Mouse (Mus musculus): ENCODE measurements at regions not wholly inside any gene's neighbourhood (a gene's known extent, or its start where the extent isn't known, plus 50 kb on each side); places are given as distances from the start of the nearest gene placed in this dataset.

- no peak overlapping the region for H3K4me3 ChIP-seq (ENCODE audit: low read depth, low read length)
Observed at GRCm38 (mm10) chr8:78877423-78877822, 56.5 kb upstream of the Lsm6 start.

GRCm38 (mm10) chr8:78889708-78890107 is 68.8 kb upstream of the Lsm6 start:
- Histone ChIP-seq H3K27ac (ENCODE audit: low read depth) (no peak overlapping the region), H3K9me3 (replicated peaks; ENCODE audit: control insufficient read depth, low read length) (no peaks in the 10 kb centered on the region), H3K9ac (replicated peaks; ENCODE audit: low read depth, low read length) (no peak overlapping the region), H3K4me1 (ENCODE audit: control insufficient read depth, insufficient read depth) (no peaks in the 10 kb centered on the region), H3K36me3 (replicated peaks; ENCODE audit: control insufficient read depth, insufficient read depth, low read length) (no peaks in the 10 kb centered on the region), H3K4me3 (ENCODE audit: low read depth, low read length) (no peak overlapping the region), H3K4me2 (ENCODE audit: low read depth, low read length) (no peak overlapping the region), H3K27me3 (ENCODE audit: control insufficient read depth, insufficient read depth, low read length) (no peaks in the 10 kb centered on the region)
- 75% methylated on average over 6 of the region's 6 CpGs for WGBS
- ATAC-seq (ENCODE audit: insufficient read depth, low read depth) (no peak), DNase-seq (ENCODE audit: low spot score) (no peak)
- TF ChIP-seq EP300 (IDR thresholded peaks at IDR 0.05; ENCODE audit: low read depth) (no peak), CTCF (IDR thresholded peaks at IDR 0.05; ENCODE audit: low read depth) (no peak)

More at GRCm38 (mm10) chr8:78877423-78877822, 56.5 kb upstream of the Lsm6 start:
- no peaks in the 10 kb centered on the region for H3K4me1 ChIP-seq (ENCODE audit: control insufficient read depth, insufficient read depth)
- WGBS = 75% methylated on average over 3 of the region's 3 CpGs
- H3K36me3 ChIP-seq (replicated peaks; ENCODE audit: control insufficient read depth, insufficient read depth, low read length) = no peaks in the 10 kb centered on the region
- no peak for TF ChIP-seq CTCF (IDR thresholded peaks at IDR 0.05; ENCODE audit: low read depth)
- no peak for TF ChIP-seq EP300 (IDR thresholded peaks at IDR 0.05; ENCODE audit: low read depth)
- DNase-seq (ENCODE audit: low spot score) (no peak), ATAC-seq (ENCODE audit: insufficient read depth, low read depth) (no peak)
- no peak overlapping the region for H3K9ac ChIP-seq (replicated peaks; ENCODE audit: low read depth, low read length)
- H3K27me3 ChIP-seq (ENCODE audit: control insufficient read depth, insufficient read depth, low read length) = no peaks in the 10 kb centered on the region
- no peak overlapping the region for H3K27ac ChIP-seq (ENCODE audit: low read depth)
- no peaks in the 10 kb centered on the region for H3K9me3 ChIP-seq (replicated peaks; ENCODE audit: control insufficient read depth, low read length)
- no peak overlapping the region for H3K4me2 ChIP-seq (ENCODE audit: low read depth, low read length)

DNA sequence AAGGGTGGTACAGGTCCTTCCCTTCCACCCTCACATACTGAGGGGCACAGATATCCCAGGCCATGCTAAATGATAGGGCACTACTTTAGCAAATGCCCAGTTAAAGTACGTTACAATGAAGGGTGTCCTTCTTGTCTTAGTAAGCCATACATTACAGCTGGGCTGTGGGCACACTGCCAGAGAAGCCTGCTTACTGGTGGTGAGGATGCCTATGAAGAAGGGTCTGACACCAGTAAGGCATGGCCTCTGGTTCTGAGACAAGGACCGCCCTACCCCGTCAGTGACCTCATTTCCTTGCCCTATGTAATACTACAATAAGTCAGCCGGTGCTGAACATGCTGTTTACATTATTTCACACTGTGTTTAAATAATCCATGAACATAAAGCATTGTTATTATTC is 69.6 kb upstream of the Lsm6 start:
- ATAC-seq (ENCODE audit: insufficient read depth, low read depth) = no peak
- Histone ChIP-seq H3K9ac (replicated peaks; ENCODE audit: low read depth, low read length) (no peak overlapping the region), H3K4me2 (ENCODE audit: low read depth, low read length) (no peak overlapping the region), H3K4me3 (ENCODE audit: low read depth, low read length) (no peak overlapping the region), H3K27ac (ENCODE audit: low read depth) (no peak overlapping the region), H3K9me3 (replicated peaks; ENCODE audit: control insufficient read depth, low read length) (no peaks in the 10 kb centered on the region), H3K4me1 (ENCODE audit: control insufficient read depth, insufficient read depth) (no peaks in the 10 kb centered on the region), H3K36me3 (replicated peaks; ENCODE audit: control insufficient read depth, insufficient read depth, low read length) (no peaks in the 10 kb centered on the region), H3K27me3 (ENCODE audit: control insufficient read depth, insufficient read depth, low read length) (no peaks in the 10 kb centered on the region)
- no peak for DNase-seq (ENCODE audit: low spot score)
- 69% methylated on average over 4 of the region's 4 CpGs for WGBS
- TF ChIP-seq CTCF (IDR thresholded peaks at IDR 0.05; ENCODE audit: low read depth) = no peak
- TF ChIP-seq EP300 (IDR thresholded peaks at IDR 0.05; ENCODE audit: low read depth) = no peak

- H3K9ac ChIP-seq (replicated peaks; ENCODE audit: low read depth, low read length) = no peak overlapping the region
- H3K27ac ChIP-seq (ENCODE audit: low read depth) = no peak overlapping the region
- TF ChIP-seq CTCF (IDR thresholded peaks at IDR 0.05; ENCODE audit: low read depth) (peak; percentile 89), EP300 (IDR thresholded peaks at IDR 0.05; ENCODE audit: low read depth) (no peak)
- H3K4me1 ChIP-seq (ENCODE audit: control insufficient read depth, insufficient read depth) = no peaks in the 10 kb centered on the region
- no peak overlapping the region for H3K4me2 ChIP-seq (ENCODE audit: low read depth, low read length)
- no peaks in the 10 kb centered on the region for H3K27me3 ChIP-seq (ENCODE audit: control insufficient read depth, insufficient read depth, low read length)
- WGBS = 30% methylated on average over 7 of the region's 7 CpGs
- no peak overlapping the region for H3K4me3 ChIP-seq (ENCODE audit: low read depth, low read length)
- DNase-seq (ENCODE audit: low spot score) (peak; percentile 30), ATAC-seq (ENCODE audit: insufficient read depth, low read depth) (no peak)
- no peaks in the 10 kb centered on the region for H3K9me3 ChIP-seq (replicated peaks; ENCODE audit: control insufficient read depth, low read length)
- H3K36me3 ChIP-seq (replicated peaks; ENCODE audit: control insufficient read depth, insufficient read depth, low read length) = no peaks in the 10 kb centered on the region
Observed at GRCm38 (mm10) chr8:78899887-78900286, 78.9 kb upstream of the Lsm6 start.

GRCm38 (mm10) chr8:78903034-78903433 is 82.1 kb upstream of the Lsm6 start:
- H3K4me2 ChIP-seq (ENCODE audit: low read depth, low read length) = no peak overlapping the region
- H3K9ac ChIP-seq (replicated peaks; ENCODE audit: low read depth, low read length) = no peak overlapping the region
- no peaks in the 10 kb centered on the region for H3K9me3 ChIP-seq (replicated peaks; ENCODE audit: control insufficient read depth, low read length)
- TF ChIP-seq EP300 (IDR thresholded peaks at IDR 0.05; ENCODE audit: low read depth) = no peak
- TF ChIP-seq CTCF (IDR thresholded peaks at IDR 0.05; ENCODE audit: low read depth) = no peak
- no peaks in the 10 kb centered on the region for H3K4me1 ChIP-seq (ENCODE audit: control insufficient read depth, insufficient read depth)
- no peak overlapping the region for H3K27ac ChIP-seq (ENCODE audit: low read depth)
- DNase-seq (ENCODE audit: low spot score) = no peak
- no peak overlapping the region for H3K4me3 ChIP-seq (ENCODE audit: low read depth, low read length)
- 84% methylated on average over 1 of the region's 1 CpGs for WGBS
- no peak for ATAC-seq (ENCODE audit: insufficient read depth, low read depth)
- H3K27me3 ChIP-seq (ENCODE audit: control insufficient read depth, insufficient read depth, low read length) = no peaks in the 10 kb centered on the region
- no peaks in the 10 kb centered on the region for H3K36me3 ChIP-seq (replicated peaks; ENCODE audit: control insufficient read depth, insufficient read depth, low read length)

DNA sequence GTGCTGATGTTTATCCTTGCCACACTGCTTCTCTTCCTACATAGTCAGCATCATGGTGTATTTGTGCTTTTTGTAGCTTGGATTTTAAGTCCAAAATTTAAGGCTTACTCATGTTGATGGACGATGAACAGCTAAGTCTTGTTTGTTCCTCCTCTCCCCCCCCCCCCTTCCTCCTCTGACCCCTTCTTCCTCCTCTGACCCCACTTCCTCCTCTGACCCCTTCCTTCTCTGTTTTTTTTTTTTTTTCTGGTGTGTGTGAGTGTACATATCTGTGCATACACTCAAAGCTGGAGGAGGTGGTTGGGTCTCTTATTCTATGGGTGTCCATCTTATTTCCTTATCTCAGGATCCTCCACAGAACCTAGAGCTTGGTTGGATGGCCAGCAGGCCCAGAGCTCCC is 87.0 kb upstream of the Lsm6 start:
- 82% methylated on average over 1 of the region's 1 CpGs for WGBS
- no peaks in the 10 kb centered on the region for H3K36me3 ChIP-seq (replicated peaks; ENCODE audit: control insufficient read depth, insufficient read depth, low read length)
- H3K4me3 ChIP-seq (ENCODE audit: low read depth, low read length) = no peak overlapping the region
- no peak overlapping the region for H3K27ac ChIP-seq (ENCODE audit: low read depth)
- ATAC-seq (ENCODE audit: insufficient read depth, low read depth) (no peak), DNase-seq (ENCODE audit: low spot score) (no peak)
- TF ChIP-seq EP300 (IDR thresholded peaks at IDR 0.05; ENCODE audit: low read depth) (no peak), CTCF (IDR thresholded peaks at IDR 0.05; ENCODE audit: low read depth) (no peak)
- H3K9ac ChIP-seq (replicated peaks; ENCODE audit: low read depth, low read length) = no peak overlapping the region
- H3K4me1 ChIP-seq (ENCODE audit: control insufficient read depth, insufficient read depth) = no peaks in the 10 kb centered on the region
- no peak overlapping the region for H3K4me2 ChIP-seq (ENCODE audit: low read depth, low read length)
- no peaks in the 10 kb centered on the region for H3K27me3 ChIP-seq (ENCODE audit: control insufficient read depth, insufficient read depth, low read length)
- no peaks in the 10 kb centered on the region for H3K9me3 ChIP-seq (replicated peaks; ENCODE audit: control insufficient read depth, low read length)
